Mouse (Mus musculus) stomach, embryonic 16.5 days (tissue): Measurements from ENCODE around the gene Lrrc39. TPM values are rescaled to one million over a fixed set of nuclear protein-coding genes. Genes with fewer than 3 reads are reported as not detected.

Source experiments
- ATAC-seq: fragments of 200-750 bp; cut with Nextera tagmentation; 2 replicates; pipeline ENCODE4 v1.8.0; 2017; ENCODE audit warnings: moderate number of reproducible peaks, moderate TSS enrichment; ENCODE audit not compliant: insufficient read depth, low FRiP score
- H3K27ac ChIP-seq: fragments of 300-500 bp; sonication (generic); 2 replicates; pipeline ENCODE4 v1.5.1; 2014; ENCODE audit warnings: low read length
- H3K27me3 ChIP-seq: fragments of 300-500 bp; sonication (generic); 2 replicates; pipeline ENCODE4 v1.6.1; 2014; ENCODE audit warnings: low read length, control low read depth, mixed read lengths; ENCODE audit not compliant: control insufficient read depth, insufficient read depth
- H3K36me3 ChIP-seq: fragments of 300-500 bp; sonication (generic); 2 replicates; pipeline ENCODE4 v1.6.1; 2014; ENCODE audit warnings: low read length; ENCODE audit not compliant: control insufficient read depth, insufficient read depth
- H3K4me1 ChIP-seq: fragments of 300-500 bp; sonication (generic); 2 replicates; pipeline ENCODE4 v1.6.1; 2014; ENCODE audit warnings: low read length, control low read depth, mixed read lengths; ENCODE audit not compliant: control insufficient read depth, insufficient read depth
- H3K4me2 ChIP-seq: fragments of 300-500 bp; sonication (generic); 2 replicates; pipeline ENCODE4 v1.6.1; 2014; ENCODE audit warnings: low read depth, low read length, mixed read lengths
- H3K4me3 ChIP-seq: fragments of 300-500 bp; sonication (generic); replicated peaks from 2 replicates; pipeline ENCODE4 v1.5.1; 2014; ENCODE audit warnings: mild to moderate bottlenecking, low read length
- H3K9ac ChIP-seq: fragments of 300-500 bp; sonication (generic); 2 replicates; pipeline ENCODE4 v1.6.1; 2014; ENCODE audit warnings: low read length
- H3K9me3 ChIP-seq: fragments of 300-500 bp; sonication (generic); replicated peaks from 2 replicates; pipeline ENCODE4 v1.6.1; 2016; ENCODE audit warnings: low read length, control low read depth; ENCODE audit not compliant: control insufficient read depth
- WGBS: fragments of 180-500 bp; shearing (Covaris S2); extraction: QIAGEN DNeasy Blood & Tissue Kit; methylation state at CpG from one replicate; pipeline ENCODE4 v1.1.7; 2014; 5-methylcytosine and 5-hydroxymethylcytosine counted together
- polyA plus RNA-seq: library from polyadenylated mRNA; unstranded; fragments of >200 nt; fragmentation: Nextera tagmentation; extraction: Ambion mirVana; gene quantifications from 2 replicates; pipeline ENCODE4 v1.2.1, GENCODE M21; 2015

The Lrrc39 gene
- polyA plus RNA-seq, 1 experiment from 2014 or later, result 3.2 TPM

GRCm38 (mm10) chr3:116599705-116600104 lies 36.9 kb downstream of the Lrrc39 start:
- WGBS, result 79% methylated on average over 2 of the region's 2 CpGs
- Histone ChIP-seq H3K9ac (no peak overlapping the region), H3K4me2 (no peak overlapping the region), H3K27ac (no peak overlapping the region), H3K4me3 (no peak overlapping the region), H3K9me3 (no peaks in the 10 kb centered on the region), H3K27me3 (no peaks in the 10 kb centered on the region), H3K36me3 (no peaks in the 10 kb centered on the region), H3K4me1 (0 out of 2 replicates have a peak, but pooled peaks cover 4% of the 10 kb centered on the region)
- ATAC-seq, result no peak

GRCm38 (mm10) chr3:116601005-116601404 lies 38.2 kb downstream of the Lrrc39 start:
- no peaks in the 10 kb centered on the region for H3K9me3 ChIP-seq
- no peak for ATAC-seq
- no peaks in the 10 kb centered on the region for H3K36me3 ChIP-seq
- no peak overlapping the region for H3K4me3 ChIP-seq
- H3K4me1 ChIP-seq, result 0 out of 2 replicates have a peak, but pooled peaks cover 2% of the 10 kb centered on the region
- no peak overlapping the region for H3K4me2 ChIP-seq
- WGBS, result 86% methylated on average over 5 of the region's 5 CpGs
- no peak overlapping the region for H3K27ac ChIP-seq
- no peak overlapping the region for H3K9ac ChIP-seq
- H3K27me3 ChIP-seq, result no peaks in the 10 kb centered on the region

- H3K27me3 ChIP-seq, result no peaks in the 10 kb centered on the region
- H3K4me3 ChIP-seq, result no peak overlapping the region
- H3K9ac ChIP-seq, result no peak overlapping the region
- ATAC-seq, result no peak
- H3K4me2 ChIP-seq, result no peak overlapping the region
- no peaks in the 10 kb centered on the region for H3K4me1 ChIP-seq
- 93% methylated on average over 5 of the region's 5 CpGs for WGBS
- H3K36me3 ChIP-seq, result no peaks in the 10 kb centered on the region
- H3K27ac ChIP-seq, result no peak overlapping the region
- no peaks in the 10 kb centered on the region for H3K9me3 ChIP-seq
These were observed 39.0 kb downstream of the Lrrc39 start for GRCm38 (mm10) chr3:116601781-116602180.

GRCm38 (mm10) chr3:116604570-116604969 lies 41.8 kb downstream of the Lrrc39 start:
- Histone ChIP-seq H3K4me3 (no peak overlapping the region), H3K4me1 (no peaks in the 10 kb centered on the region), H3K36me3 (no peaks in the 10 kb centered on the region), H3K4me2 (no peak overlapping the region), H3K27me3 (no peaks in the 10 kb centered on the region), H3K27ac (no peak overlapping the region), H3K9me3 (no peaks in the 10 kb centered on the region), H3K9ac (no peak overlapping the region)
- WGBS, result 78% methylated on average over 9 of the region's 9 CpGs
- no peak for ATAC-seq

- 0 out of 2 replicates have a peak within 1 kb of the TSS, but pooled peaks have one; percentile 1 for H3K4me2 ChIP-seq
- no peak within 1 kb of the TSS for H3K4me3 ChIP-seq
- H3K27ac ChIP-seq, result peak within 1 kb of the TSS; percentile 52; the same call in 1 of the 2 replicates
- H3K4me1 ChIP-seq, result peaks cover 7% of the 10 kb centered on the region; the same call in 1 of the 2 replicates
- no peaks in the 10 kb centered on the region for H3K27me3 ChIP-seq
- H3K9ac ChIP-seq, result no peak within 1 kb of the TSS; the same call in 1 of the 2 replicates
- ATAC-seq, result peak; percentile 77; the same call in 1 of the 2 replicates
- H3K9me3 ChIP-seq, result no peaks in the 10 kb centered on the region
- peaks cover 4% of the 10 kb centered on the region; the same call in 1 of the 2 replicates for H3K36me3 ChIP-seq
- WGBS, result 54% methylated on average over 10 of the region's 10 CpGs
These were observed 51.6 kb downstream of the Lrrc39 start, which contains the start of gene Trmt13 for GRCm38 (mm10) chr3:116614295-116614892. Gene Trmt13 (minus strand): TSS chr3:116614587.

- H3K4me2 ChIP-seq, result no peak overlapping the region
- no peak overlapping the region for H3K4me3 ChIP-seq
- 81% methylated on average over 8 of the region's 8 CpGs for WGBS
- no peaks in the 10 kb centered on the region for H3K9me3 ChIP-seq
- no peak overlapping the region for H3K9ac ChIP-seq
- peaks cover 7% of the 10 kb centered on the region; the same call in 1 of the 2 replicates for H3K4me1 ChIP-seq
- 0 out of 2 replicates have a peak, but pooled peaks cover 4% of the 10 kb centered on the region for H3K36me3 ChIP-seq
- no peaks in the 10 kb centered on the region for H3K27me3 ChIP-seq
- ATAC-seq, result no peak
- no peak overlapping the region for H3K27ac ChIP-seq
These were observed 52.7 kb downstream of the Lrrc39 start for GRCm38 (mm10) chr3:116615318-116616068.

GRCm38 (mm10) chr3:116618855-116619254 lies 56.1 kb downstream of the Lrrc39 start:
- WGBS, result 65% methylated on average over 6 of the region's 6 CpGs
- Histone ChIP-seq H3K27ac (no peak overlapping the region), H3K4me3 (no peak overlapping the region), H3K36me3 (0 out of 2 replicates have a peak, but pooled peaks cover 4% of the 10 kb centered on the region), H3K27me3 (no peaks in the 10 kb centered on the region), H3K4me2 (no peak overlapping the region), H3K4me1 (peaks cover 5% of the 10 kb centered on the region; the same call in 1 of the 2 replicates), H3K9ac (no peak overlapping the region), H3K9me3 (no peaks in the 10 kb centered on the region)
- ATAC-seq, result no peak

GRCm38 (mm10) chr3:116620636-116621370 lies 58.0 kb downstream of the Lrrc39 start:
- 0 out of 2 replicates have a peak, but pooled peaks cover 4% of the 10 kb centered on the region for H3K36me3 ChIP-seq
- WGBS, result 91% methylated on average over 7 of the region's 7 CpGs

More at GRCm38 (mm10) chr3:116620636-116621370, 58.0 kb downstream of the Lrrc39 start:
- Histone ChIP-seq H3K27ac (no peak overlapping the region), H3K4me2 (no peak overlapping the region), H3K4me3 (no peak overlapping the region), H3K9me3 (no peaks in the 10 kb centered on the region), H3K4me1 (no peaks in the 10 kb centered on the region), H3K27me3 (no peaks in the 10 kb centered on the region), H3K9ac (no peak overlapping the region)
- no peak for ATAC-seq
